Mouse (Mus musculus): ENCODE data around the gene Fbxo46. TPM values are rescaled to one million over a fixed set of nuclear protein-coding genes. Genes with fewer than 3 reads are reported as not detected.

Fbxo46 gene
- polyA plus RNA-seq, 1 experiment from 2014 or later, result 8.1 TPM

DNA sequence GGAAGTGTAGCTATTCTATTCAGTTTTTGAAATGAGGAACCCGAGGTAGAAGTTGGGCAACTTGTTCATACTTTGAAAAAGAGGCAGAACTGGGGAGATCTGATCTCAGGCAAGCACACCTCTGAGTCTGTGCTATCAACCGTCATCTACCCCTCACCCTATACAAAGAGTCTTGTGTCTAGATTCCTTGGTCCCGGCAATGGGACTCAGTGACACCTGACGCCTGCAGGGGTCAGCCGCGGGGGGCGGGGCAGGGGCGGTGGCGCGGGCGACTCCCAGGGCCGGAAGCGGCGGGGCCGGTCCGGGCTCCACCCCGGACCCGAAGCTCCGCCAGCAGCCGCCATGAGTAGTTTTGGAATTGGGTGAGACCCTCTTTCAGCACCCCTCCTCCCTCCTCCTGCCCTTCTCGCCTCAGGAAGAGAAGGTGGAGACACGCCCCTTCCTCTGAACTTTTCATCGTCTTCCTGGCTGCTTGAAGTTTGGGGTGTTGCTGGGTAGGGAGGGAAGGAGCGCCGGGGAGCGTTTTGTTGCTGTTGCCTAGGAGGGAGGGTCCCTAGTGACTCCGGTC, 61.3 kb downstream of the Fbxo46 start:
- ATAC-seq (replicated peaks; ENCODE audit: low FRiP score, low TSS enrichment, low read depth) (peak; percentile 37), DNase-seq (ENCODE audit: low spot score) (peak; percentile 68)
- Histone ChIP-seq H3K9ac (ENCODE audit: low read length) (peak overlapping the region; percentile 53), H3K27ac (ENCODE audit: low read depth) (no peak overlapping the region), H3K4me2 (ENCODE audit: low read length) (peak overlapping the region; percentile 84), H3K4me1 (replicated peaks; ENCODE audit: control insufficient read depth, insufficient read depth, low read length) (peaks cover 16% of the 10 kb centered on the region), H3K27me3 (replicated peaks; ENCODE audit: control insufficient read depth, insufficient read depth, low read length) (peaks cover 47% of the 10 kb centered on the region), H3K4me3 (ENCODE audit: low read depth, low read length) (peak overlapping the region; percentile 67), H3K36me3 (ENCODE audit: control insufficient read depth, insufficient read depth, low read length) (no peaks in the 10 kb centered on the region), H3K9me3 (ENCODE audit: control insufficient read depth, low read length) (0 out of 2 replicates have a peak, but pooled peaks cover 4% of the 10 kb centered on the region)
- WGBS, result 1% methylated on average over 27 of the region's 27 CpGs

DNA sequence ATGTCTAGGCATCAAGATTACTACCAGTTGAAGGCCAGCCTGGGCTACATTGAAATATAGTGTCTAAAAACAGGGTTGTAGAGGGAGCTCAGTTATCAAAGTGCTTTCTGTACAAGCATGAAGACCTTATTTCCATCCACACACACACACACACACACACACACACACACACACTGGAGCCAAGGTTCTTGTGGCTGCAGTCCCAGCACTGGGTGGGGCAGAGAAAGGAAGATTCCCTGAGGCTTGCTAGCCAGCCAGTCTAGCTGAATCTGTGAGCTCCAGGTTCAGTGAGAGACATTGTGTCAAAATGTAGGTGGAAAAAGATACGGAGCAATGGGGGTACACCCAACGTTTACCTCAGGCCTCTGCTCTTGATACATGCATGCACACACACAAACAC, 64.6 kb downstream of the Fbxo46 start:
- Histone ChIP-seq H3K4me2 (ENCODE audit: low read length) (no peak overlapping the region), H3K36me3 (ENCODE audit: control insufficient read depth, insufficient read depth, low read length) (0 out of 2 replicates have a peak, but pooled peaks cover 15% of the 10 kb centered on the region), H3K4me1 (replicated peaks; ENCODE audit: control insufficient read depth, insufficient read depth, low read length) (peaks cover 12% of the 10 kb centered on the region), H3K9me3 (ENCODE audit: control insufficient read depth, low read length) (no peaks in the 10 kb centered on the region), H3K9ac (ENCODE audit: low read length) (no peak overlapping the region), H3K27ac (ENCODE audit: low read depth) (no peak overlapping the region), H3K4me3 (ENCODE audit: low read depth, low read length) (no peak overlapping the region), H3K27me3 (replicated peaks; ENCODE audit: control insufficient read depth, insufficient read depth, low read length) (peaks cover 15% of the 10 kb centered on the region)
- ATAC-seq (replicated peaks; ENCODE audit: low FRiP score, low TSS enrichment, low read depth) (no peak), DNase-seq (ENCODE audit: low spot score) (no peak)
- 79% methylated on average over 2 of the region's 2 CpGs for WGBS

- Histone ChIP-seq H3K9ac (ENCODE audit: low read length) (no peak overlapping the region), H3K9me3 (ENCODE audit: control insufficient read depth, low read length) (no peaks in the 10 kb centered on the region), H3K4me3 (ENCODE audit: low read depth, low read length) (no peak overlapping the region), H3K4me1 (replicated peaks; ENCODE audit: control insufficient read depth, insufficient read depth, low read length) (peaks cover 10% of the 10 kb centered on the region), H3K27ac (ENCODE audit: low read depth) (no peak overlapping the region), H3K4me2 (ENCODE audit: low read length) (no peak overlapping the region), H3K27me3 (replicated peaks; ENCODE audit: control insufficient read depth, insufficient read depth, low read length) (peaks cover 10% of the 10 kb centered on the region), H3K36me3 (ENCODE audit: control insufficient read depth, insufficient read depth, low read length) (0 out of 2 replicates have a peak, but pooled peaks cover 15% of the 10 kb centered on the region)
- ATAC-seq (replicated peaks; ENCODE audit: low FRiP score, low TSS enrichment, low read depth), result no peak
- DNase-seq (ENCODE audit: low spot score), result no peak
- 82% methylated on average over 6 of the region's 6 CpGs for WGBS
These were observed 65.1 kb downstream of the Fbxo46 start for GRCm38 (mm10) chr7:19184758-19185157.

MicroRNA genes within 50 kb of the gene (microRNA counts, 519-probe panel; counts per million panel counts)
- microRNA mmu-miR-330, result not detected

Small RNAs within 50 kb of the gene (microRNA-seq; reads per million reads assigned to microRNA genes)
- gene Mir3100 (0.76 reads per million), gene Mir330 (266 reads per million, percentile 68 among the genes with 10 or more reads in this experiment)

Other genes starting within 250 kb of the Fbxo46 start
- 17.7 and 26.7 TPM in 2 replicates for gene Pglyrp1, start 248.5 kb upstream of the Fbxo46 start, polyA plus RNA-seq (2014; fragmentation: Nextera tagmentation; extraction: Ambion mirVana)
- gene Ccdc61, start 209.4 kb upstream of the Fbxo46 start, polyA plus RNA-seq (2014; fragmentation: Nextera tagmentation; extraction: Ambion mirVana), result 21.5 and 21.7 TPM in 2 replicates
- gene Nova2, start 194.0 kb upstream of the Fbxo46 start, polyA plus RNA-seq (2014; fragmentation: Nextera tagmentation; extraction: Ambion mirVana), result 0.66 and 0.75 TPM in 2 replicates
- not detected in 2 replicates for gene Nanos2, start 132.5 kb upstream of the Fbxo46 start, polyA plus RNA-seq (2014; fragmentation: Nextera tagmentation; extraction: Ambion mirVana)
- gene Mypop, start 128.6 kb upstream of the Fbxo46 start, polyA plus RNA-seq (2014; fragmentation: Nextera tagmentation; extraction: Ambion mirVana), result 2.8 and 3.2 TPM in 2 replicates
- 29.5 and 29.6 TPM in 2 replicates for gene Irf2bp1, start 115.8 kb upstream of the Fbxo46 start, polyA plus RNA-seq (2014; fragmentation: Nextera tagmentation; extraction: Ambion mirVana)
- gene Foxa3, start 96.3 kb upstream of the Fbxo46 start, polyA plus RNA-seq (2014; fragmentation: Nextera tagmentation; extraction: Ambion mirVana), result 21.6 and 21.9 TPM in 2 replicates
- gene Sympk, start 95.5 kb upstream of the Fbxo46 start, polyA plus RNA-seq (2014; fragmentation: Nextera tagmentation; extraction: Ambion mirVana), result 23.9 and 26.1 TPM in 2 replicates
- gene Rsph6a, start 65.2 kb upstream of the Fbxo46 start, polyA plus RNA-seq (2014; fragmentation: Nextera tagmentation; extraction: Ambion mirVana), result not detected in 2 replicates
- gene Dmwd, start 43.6 kb upstream of the Fbxo46 start, polyA plus RNA-seq (2014; fragmentation: Nextera tagmentation; extraction: Ambion mirVana), result 15.8 and 16.0 TPM in 2 replicates
- 57.4 and 60.0 TPM in 2 replicates for gene Dmpk, start 36.0 kb upstream of the Fbxo46 start, polyA plus RNA-seq (2014; fragmentation: Nextera tagmentation; extraction: Ambion mirVana)
- 15.7 and 15.8 TPM in 2 replicates for gene Six5, start 25.3 kb upstream of the Fbxo46 start, polyA plus RNA-seq (2014; fragmentation: Nextera tagmentation; extraction: Ambion mirVana)
- gene Gm4969, start 1.5 kb upstream of the Fbxo46 start, polyA plus RNA-seq (2014; fragmentation: Nextera tagmentation; extraction: Ambion mirVana), result 3.7 and 4.7 TPM in 2 replicates
- 10.1 and 11.0 TPM in 2 replicates for gene Qpctl, start 29.4 kb downstream of the Fbxo46 start, polyA plus RNA-seq (2014; fragmentation: Nextera tagmentation; extraction: Ambion mirVana)
- gene Snrpd2, start 29.9 kb downstream of the Fbxo46 start, polyA plus RNA-seq (2014; fragmentation: Nextera tagmentation; extraction: Ambion mirVana), result 166 and 167 TPM in 2 replicates
- 2.2 and 2.7 TPM in 2 replicates for gene Gipr, start 46.3 kb downstream of the Fbxo46 start, polyA plus RNA-seq (2014; fragmentation: Nextera tagmentation; extraction: Ambion mirVana)
- 1.9 and 2.9 TPM in 2 replicates for gene Eml2, start 56.6 kb downstream of the Fbxo46 start, polyA plus RNA-seq (2014; fragmentation: Nextera tagmentation; extraction: Ambion mirVana)
- 1.2 and 1.5 TPM in 2 replicates for gene Gpr4, start 92.7 kb downstream of the Fbxo46 start, polyA plus RNA-seq (2014; fragmentation: Nextera tagmentation; extraction: Ambion mirVana)
- 37.4 and 43.9 TPM in 2 replicates for gene Opa3, start 108.5 kb downstream of the Fbxo46 start, polyA plus RNA-seq (2014; fragmentation: Nextera tagmentation; extraction: Ambion mirVana)
- 78.5 and 79.2 TPM in 2 replicates for gene Vasp, start 152.0 kb downstream of the Fbxo46 start, polyA plus RNA-seq (2014; fragmentation: Nextera tagmentation; extraction: Ambion mirVana)
- gene Ppm1n, start 160.2 kb downstream of the Fbxo46 start, polyA plus RNA-seq (2014; fragmentation: Nextera tagmentation; extraction: Ambion mirVana), result 0.14 and 0.31 TPM in 2 replicates
- 12.2 and 14.3 TPM in 2 replicates for gene Rtn2, start 162.8 kb downstream of the Fbxo46 start, polyA plus RNA-seq (2014; fragmentation: Nextera tagmentation; extraction: Ambion mirVana)
- 0.08 and 0.49 TPM in 2 replicates for gene Fosb, start 190.2 kb downstream of the Fbxo46 start, polyA plus RNA-seq (2014; fragmentation: Nextera tagmentation; extraction: Ambion mirVana)
- gene Ercc1, start 224.9 kb downstream of the Fbxo46 start, polyA plus RNA-seq (2014; fragmentation: Nextera tagmentation; extraction: Ambion mirVana), result 71.8 and 82.9 TPM in 2 replicates
- 23.9 and 25.8 TPM in 2 replicates for gene Cd3eap, start 239.6 kb downstream of the Fbxo46 start, polyA plus RNA-seq (2014; fragmentation: Nextera tagmentation; extraction: Ambion mirVana)
- gene Ppp1r13l, start 239.9 kb downstream of the Fbxo46 start, polyA plus RNA-seq (2014; fragmentation: Nextera tagmentation; extraction: Ambion mirVana), result 4.4 and 4.9 TPM in 2 replicates